Mouse (Mus musculus): ENCODE results near the gene Tchh.

GRCm38 (mm10) chr3:93393366-93393765, 48.8 kb upstream of the Tchh start, which contains the start of gene Rptn:
- TF ChIP-seq CTCF (IDR thresholded peaks at IDR 0.05; ENCODE audit: extremely low read depth, insufficient read depth, low read length), result no peak
- TF ChIP-seq POLR2A (IDR thresholded peaks at IDR 0.05; ENCODE audit: extremely low read depth, insufficient read depth, low read length), result no peak
